Mouse (Mus musculus): Measurements from ENCODE around the gene Il12a.

- no peak for TF ChIP-seq POLR2A (IDR thresholded peaks at IDR 0.05; ENCODE audit: insufficient read depth, low read length)
- no peak for TF ChIP-seq CTCF (IDR thresholded peaks at IDR 0.05; ENCODE audit: low read depth, low read length)
Observed at GRCm38 (mm10) chr3:68656607-68657352, 33.7 kb upstream of the Il12a start.

All from ES-Bruce4 (cell line).